Mouse (Mus musculus) limb, embryonic 10.5 days (tissue): ENCODE measurements around the gene Shisa9. TPM values are rescaled to one million over a fixed set of nuclear protein-coding genes. Genes with fewer than 3 reads are reported as not detected.
"Not testable (repeated sequence)": the region's sequence is repeated elsewhere in the genome, so short reads cannot be mapped to it uniquely, and the experiment has no call there.

Experiments
- DNase-seq: peaks from one replicate; pipeline ENCODE4 v3.0.0-alpha.2; 2017; ENCODE audit warnings: low spot score
- H3K27ac ChIP-seq: fragments of 300-500 bp; sonication (generic); 2 replicates; pipeline ENCODE4 v1.5.1; 2016; ENCODE audit warnings: mild to moderate bottlenecking
- H3K27me3 ChIP-seq: fragments of 300-500 bp; sonication (generic); 2 replicates; pipeline ENCODE4 v1.6.1; 2016; ENCODE audit warnings: low read depth, mild to moderate bottlenecking; ENCODE audit not compliant: poor library complexity, severe bottlenecking
- H3K36me3 ChIP-seq: fragments of 300-500 bp; sonication (generic); 2 replicates; pipeline ENCODE4 v1.6.1; 2016; ENCODE audit warnings: mild to moderate bottlenecking, moderate library complexity
- H3K4me1 ChIP-seq: fragments of 300-500 bp; sonication (generic); 2 replicates; pipeline ENCODE4 v1.6.1; 2016
- H3K4me3 ChIP-seq: fragments of 300-500 bp; sonication (generic); 2 replicates; pipeline ENCODE4 v1.5.1; 2016; ENCODE audit warnings: mild to moderate bottlenecking, moderate library complexity
- H3K9me3 ChIP-seq: fragments of 300-500 bp; sonication (generic); replicated peaks from 2 replicates; pipeline ENCODE4 v1.6.1; 2016; ENCODE audit warnings: mild to moderate bottlenecking
- WGBS: fragments of 180-500 bp; shearing (Covaris S2); methylation state at CpG from one replicate; pipeline ENCODE4 v1.1.7; 2016; 5-methylcytosine and 5-hydroxymethylcytosine counted together
- polyA plus RNA-seq: library from polyadenylated mRNA; unstranded; fragments of >200 nt; fragmentation: Nextera tagmentation; extraction: Ambion mirVana; gene quantifications from 2 replicates; pipeline ENCODE4 v1.2.1, GENCODE M21; 2016

Shisa9 gene
- 0.05 and 0.11 TPM in 2 replicates for polyA plus RNA-seq

- Histone ChIP-seq H3K4me3 (peak within 1 kb of the TSS; percentile 64), H3K27ac (peak within 1 kb of the TSS; percentile 62), H3K36me3 (no peaks in the 10 kb centered on the region), H3K9me3 (no peaks in the 10 kb centered on the region), H3K27me3 (peaks cover 80% of the 10 kb centered on the region), H3K4me1 (peaks cover 24% of the 10 kb centered on the region)
- under 1% methylated on average over 40 of the region's 42 CpGs for WGBS
- no peak for DNase-seq
These were observed at the start of gene Shisa9 for GRCm38 (mm10) chr16:11983616-11984270. Shisa9 (plus strand) TSS chr16:11984113.

- no peak overlapping the region for H3K27ac ChIP-seq
- H3K4me1 ChIP-seq, result no peaks in the 10 kb centered on the region
- no peak for DNase-seq
- no peak overlapping the region for H3K4me3 ChIP-seq
- no peaks in the 10 kb centered on the region for H3K36me3 ChIP-seq
- no peaks in the 10 kb centered on the region for H3K27me3 ChIP-seq
- no peaks in the 10 kb centered on the region for H3K9me3 ChIP-seq
These were observed 43.4 kb upstream of the Shisa9 start for GRCm38 (mm10) chr16:11940477-11940876.

- Histone ChIP-seq H3K4me1 (no peaks in the 10 kb centered on the region), H3K36me3 (no peaks in the 10 kb centered on the region), H3K27ac (no peak overlapping the region), H3K9me3 (no peaks in the 10 kb centered on the region), H3K27me3 (no peaks in the 10 kb centered on the region), H3K4me3 (no peak overlapping the region)
- no peak for DNase-seq
- 90% methylated on average over 1 of the region's 1 CpGs for WGBS
These were observed 23.2 kb upstream of the Shisa9 start for GRCm38 (mm10) chr16:11960691-11961090.

- no peak for DNase-seq
- H3K4me1 ChIP-seq, result no peaks in the 10 kb centered on the region
- H3K9me3 ChIP-seq, result no peaks in the 10 kb centered on the region
- no peak overlapping the region for H3K4me3 ChIP-seq
- WGBS, result 92% methylated on average over 8 of the region's 8 CpGs
- H3K27ac ChIP-seq, result no peak overlapping the region
- H3K36me3 ChIP-seq, result no peaks in the 10 kb centered on the region
- H3K27me3 ChIP-seq, result no peaks in the 10 kb centered on the region
These were observed 17.9 kb upstream of the Shisa9 start for GRCm38 (mm10) chr16:11966041-11966440.

- not testable (repeated sequence) for H3K4me1 ChIP-seq, H3K27me3 ChIP-seq, H3K9me3 ChIP-seq, H3K36me3 ChIP-seq, H3K27ac ChIP-seq, DNase-seq, H3K4me3 ChIP-seq
- WGBS, result 98% methylated on average over 5 of the region's 5 CpGs
These were observed 17.1 kb upstream of the Shisa9 start for GRCm38 (mm10) chr16:11966810-11967209.

- WGBS, result 72% methylated on average over 2 of the region's 2 CpGs
- Histone ChIP-seq H3K27me3 (no peaks in the 10 kb centered on the region), H3K4me3 (no peak overlapping the region), H3K27ac (no peak overlapping the region), H3K4me1 (no peaks in the 10 kb centered on the region), H3K9me3 (no peaks in the 10 kb centered on the region), H3K36me3 (no peaks in the 10 kb centered on the region)
- no peak for DNase-seq
These were observed 16.3 kb upstream of the Shisa9 start for GRCm38 (mm10) chr16:11967579-11967978.

- no peaks in the 10 kb centered on the region for H3K36me3 ChIP-seq
- no peaks in the 10 kb centered on the region for H3K27me3 ChIP-seq
- H3K4me1 ChIP-seq, result no peaks in the 10 kb centered on the region
- 59% methylated on average over 4 of the region's 4 CpGs for WGBS
- H3K9me3 ChIP-seq, result no peaks in the 10 kb centered on the region
- no peak overlapping the region for H3K4me3 ChIP-seq
- no peak for DNase-seq
- no peak overlapping the region for H3K27ac ChIP-seq
These were observed 10.2 kb upstream of the Shisa9 start for GRCm38 (mm10) chr16:11973707-11974106.

GRCm38 (mm10) chr16:11976737-11977136 is 7.2 kb upstream of the Shisa9 start:
- 88% methylated on average over 2 of the region's 2 CpGs for WGBS
- Histone ChIP-seq H3K27ac (no peak overlapping the region), H3K36me3 (no peaks in the 10 kb centered on the region), H3K4me1 (no peaks in the 10 kb centered on the region), H3K9me3 (no peaks in the 10 kb centered on the region), H3K4me3 (no peak overlapping the region), H3K27me3 (peaks cover 10% of the 10 kb centered on the region)
- DNase-seq, result no peak

GRCm38 (mm10) chr16:11980764-11981163 is 3.1 kb upstream of the Shisa9 start:
- Histone ChIP-seq H3K9me3 (no peaks in the 10 kb centered on the region), H3K4me3 (no peak overlapping the region), H3K36me3 (no peaks in the 10 kb centered on the region), H3K27me3 (peaks cover 51% of the 10 kb centered on the region), H3K4me1 (peaks cover 24% of the 10 kb centered on the region), H3K27ac (no peak overlapping the region)
- 23% methylated on average over 3 of the region's 3 CpGs for WGBS
- no peak for DNase-seq

- Histone ChIP-seq H3K4me3 (peak overlapping the region; percentile 64), H3K9me3 (no peaks in the 10 kb centered on the region), H3K27ac (no peak overlapping the region), H3K36me3 (no peaks in the 10 kb centered on the region), H3K4me1 (peaks cover 24% of the 10 kb centered on the region), H3K27me3 (peaks cover 74% of the 10 kb centered on the region)
- 1% methylated on average over 25 of the region's 25 CpGs for WGBS
- DNase-seq, result peak; percentile 50
These were observed 752 bp upstream of the Shisa9 start for GRCm38 (mm10) chr16:11983106-11983615.

- Histone ChIP-seq H3K4me1 (peaks cover 24% of the 10 kb centered on the region), H3K27ac (peak overlapping the region; percentile 62), H3K9me3 (no peaks in the 10 kb centered on the region), H3K36me3 (no peaks in the 10 kb centered on the region), H3K4me3 (peak overlapping the region; percentile 64), H3K27me3 (peaks cover 86% of the 10 kb centered on the region)
- WGBS, result 2% methylated on average over 75 of the region's 76 CpGs
- peak; percentile 69 for DNase-seq
These were observed 418 bp downstream of the Shisa9 start for GRCm38 (mm10) chr16:11984271-11984791.

GRCm38 (mm10) chr16:11987056-11987455 is 3.1 kb downstream of the Shisa9 start:
- Histone ChIP-seq H3K4me1 (peaks cover 24% of the 10 kb centered on the region), H3K36me3 (no peaks in the 10 kb centered on the region), H3K4me3 (no peak overlapping the region), H3K27ac (no peak overlapping the region), H3K9me3 (no peaks in the 10 kb centered on the region), H3K27me3 (peaks cover 78% of the 10 kb centered on the region)
- DNase-seq, result no peak
- WGBS, result 69% methylated on average over 4 of the region's 4 CpGs

- WGBS, result 83% methylated on average over 2 of the region's 2 CpGs
- no peaks in the 10 kb centered on the region for H3K9me3 ChIP-seq
- no peak overlapping the region for H3K27ac ChIP-seq
- no peaks in the 10 kb centered on the region for H3K36me3 ChIP-seq
- no peak for DNase-seq
- H3K4me3 ChIP-seq, result no peak overlapping the region
- no peaks in the 10 kb centered on the region for H3K4me1 ChIP-seq
- no peaks in the 10 kb centered on the region for H3K27me3 ChIP-seq
These were observed 21.3 kb downstream of the Shisa9 start for GRCm38 (mm10) chr16:12005177-12005576.
